Mouse (Mus musculus): ENCODE measurements around the gene Gpc1. TPM values are rescaled to one million over a fixed set of nuclear protein-coding genes. Genes with fewer than 3 reads are reported as not detected.

Gpc1 gene
- 10 to 100 TPM; 78.7 to 81.8 TPM for total RNA-seq (2021)

- DNase-seq (ENCODE audit: low spot score in 2 of 2) = peak; percentile 87
- intact Hi-C loops (cut with DNase I) = loop anchor here (5.0 kb wide), 1 partner anchor 309 kb away; no protein-coding TSS in a partner anchor
These were observed at the start of gene Gpc1 for GRCm38 (mm10) chr1:92831188-92832001. Gene Gpc1 (plus strand): TSS chr1:92831645.

- peak in 1 of 2 experiments; percentile 6 for DNase-seq (ENCODE audit: low spot score in 2 of 2)
- intact Hi-C loops (cut with DNase I) = no loop called here
These were observed 49.6 kb upstream of the Gpc1 start for GRCm38 (mm10) chr1:92781862-92782261.

- peak in 1 of 2 experiments; percentile 9 for DNase-seq (ENCODE audit: low spot score in 2 of 2)
- intact Hi-C loops (cut with DNase I) = no loop called here
These were observed 48.9 kb upstream of the Gpc1 start for GRCm38 (mm10) chr1:92782587-92782986.

- intact Hi-C loops (cut with DNase I) = no loop called here
- DNase-seq (ENCODE audit: low spot score in 2 of 2) = no peak
These were observed 44.2 kb upstream of the Gpc1 start for GRCm38 (mm10) chr1:92787221-92787620.

- DNase-seq (ENCODE audit: low spot score in 2 of 2) = no peak
- intact Hi-C loops (cut with DNase I) = no loop called here
These were observed 43.4 kb upstream of the Gpc1 start for GRCm38 (mm10) chr1:92788049-92788448.

- intact Hi-C loops (cut with DNase I) = no loop called here
- DNase-seq (ENCODE audit: low spot score in 2 of 2) = no peak
These were observed 40.8 kb upstream of the Gpc1 start for GRCm38 (mm10) chr1:92790628-92791027.

- no peak for DNase-seq (ENCODE audit: low spot score in 2 of 2)
- intact Hi-C loops (cut with DNase I) = no loop called here
These were observed 40.2 kb upstream of the Gpc1 start for GRCm38 (mm10) chr1:92791070-92791831.

- intact Hi-C loops (cut with DNase I) = no loop called here
- DNase-seq (ENCODE audit: low spot score in 2 of 2) = no peak
These were observed 37.7 kb upstream of the Gpc1 start for GRCm38 (mm10) chr1:92793781-92794180.

- no peak for DNase-seq (ENCODE audit: low spot score in 2 of 2)
- intact Hi-C loops (cut with DNase I) = no loop called here
These were observed 33.0 kb upstream of the Gpc1 start for GRCm38 (mm10) chr1:92798425-92798824.

- peak; percentile 28 to 35 for DNase-seq (ENCODE audit: low spot score in 2 of 2)
- intact Hi-C loops (cut with DNase I) = no loop called here
These were observed 31.8 kb upstream of the Gpc1 start for GRCm38 (mm10) chr1:92799653-92800052.

GRCm38 (mm10) chr1:92802362-92802761, 29.1 kb upstream of the Gpc1 start:
- DNase-seq (ENCODE audit: low spot score in 2 of 2) = no peak

GRCm38 (mm10) chr1:92803376-92803775, 28.1 kb upstream of the Gpc1 start:
- intact Hi-C loops (cut with DNase I) = no loop called here
- no peak for DNase-seq (ENCODE audit: low spot score in 2 of 2)

More at GRCm38 (mm10) chr1:92802362-92802761, 29.1 kb upstream of the Gpc1 start:
- intact Hi-C loops (cut with DNase I) = no loop called here

GRCm38 (mm10) chr1:92805181-92805580, 26.3 kb upstream of the Gpc1 start:
- intact Hi-C loops (cut with DNase I) = no loop called here
- DNase-seq (ENCODE audit: low spot score in 2 of 2) = no peak

GRCm38 (mm10) chr1:92805836-92806235, 25.6 kb upstream of the Gpc1 start:
- intact Hi-C loops (cut with DNase I) = no loop called here

GRCm38 (mm10) chr1:92806720-92807119, 24.7 kb upstream of the Gpc1 start:
- intact Hi-C loops (cut with DNase I) = no loop called here
- no peak for DNase-seq (ENCODE audit: low spot score in 2 of 2)

More at GRCm38 (mm10) chr1:92805836-92806235, 25.6 kb upstream of the Gpc1 start:
- DNase-seq (ENCODE audit: low spot score in 2 of 2) = no peak

GRCm38 (mm10) chr1:92809621-92810020, 21.8 kb upstream of the Gpc1 start:
- intact Hi-C loops (cut with DNase I) = no loop called here
- DNase-seq (ENCODE audit: low spot score in 2 of 2) = no peak

GRCm38 (mm10) chr1:92814319-92814718, 17.1 kb upstream of the Gpc1 start:
- no peak for DNase-seq (ENCODE audit: low spot score in 2 of 2)
- intact Hi-C loops (cut with DNase I) = no loop called here

GRCm38 (mm10) chr1:92815100-92815499, 16.3 kb upstream of the Gpc1 start:
- DNase-seq (ENCODE audit: low spot score in 2 of 2) = no peak
- intact Hi-C loops (cut with DNase I) = no loop called here

GRCm38 (mm10) chr1:92815756-92816294, 15.6 kb upstream of the Gpc1 start:
- intact Hi-C loops (cut with DNase I) = no loop called here
- DNase-seq (ENCODE audit: low spot score in 2 of 2) = no peak

- intact Hi-C loops (cut with DNase I) = loop anchor here (5.0 kb wide), 1 partner anchor 308 kb away; no protein-coding TSS in a partner anchor
These were observed 738 bp upstream of the Gpc1 start for GRCm38 (mm10) chr1:92830626-92831187.

More at GRCm38 (mm10) chr1:92830626-92831187, 738 bp upstream of the Gpc1 start:
- DNase-seq (ENCODE audit: low spot score in 2 of 2) = no peak

Measured in left cerebral cortex, postnatal 36 days (tissue).